Mouse (Mus musculus) brown adipose tissue, adult 24 weeks (tissue): ENCODE measurements around the gene 4833420G17Rik. TPM values are rescaled to one million over a fixed set of nuclear protein-coding genes. Genes with fewer than 3 reads are reported as not detected.
"Not testable (repeated sequence)": the region's sequence is repeated elsewhere in the genome, so short reads cannot be mapped to it uniquely, and the experiment has no call there.

Source experiments
- H3K27ac ChIP-seq: fragments of 200-500 bp; replicated peaks from 2 replicates; pipeline ENCODE4 v1.5.1; 2012; ENCODE audit warnings: low read depth, mild to moderate bottlenecking, low read length
- H3K4me1 ChIP-seq: fragments of 200-500 bp; 2 replicates; pipeline ENCODE4 v1.6.1; 2012; ENCODE audit warnings: low read length, mixed read lengths; ENCODE audit not compliant: control insufficient read depth, insufficient read depth, insufficient read length
- H3K4me3 ChIP-seq: fragments of 200-500 bp; 2 replicates; pipeline ENCODE4 v1.5.1; 2012; ENCODE audit warnings: low read depth, mild to moderate bottlenecking, low read length, moderate library complexity; ENCODE audit not compliant: insufficient read depth
- polyA plus RNA-seq: library from polyadenylated mRNA; stranded (reverse); fragments of >200 nt; gene quantifications from 2 replicates; pipeline ENCODE4 v1.2.4, GENCODE M21; 2012; ENCODE audit not compliant: missing spikeins, insufficient read depth, insufficient read length

The 4833420G17Rik gene
- polyA plus RNA-seq, 1 experiment, result 17.3 TPM

DNA sequence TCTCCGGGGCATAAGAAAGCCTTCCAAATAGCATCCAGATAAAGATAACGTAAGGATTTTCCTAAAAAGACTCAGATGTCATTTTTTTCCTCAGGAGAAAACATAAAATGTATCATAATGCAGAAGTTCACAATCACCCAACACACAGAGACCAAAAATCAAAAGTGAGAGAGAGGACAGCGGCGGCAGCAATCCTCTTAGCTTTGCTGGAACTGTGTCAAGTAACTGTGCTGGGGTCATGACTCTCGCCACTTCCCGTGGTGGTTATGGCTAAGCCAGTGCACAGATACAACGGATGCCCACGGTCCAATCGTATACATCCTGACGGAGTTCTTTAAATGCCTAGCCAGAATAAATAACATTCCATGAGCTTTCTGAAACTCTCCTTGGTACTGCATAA is 29.5 kb downstream of the 4833420G17Rik start:
- not testable (repeated sequence) for H3K4me1 ChIP-seq, H3K4me3 ChIP-seq, H3K27ac ChIP-seq

DNA sequence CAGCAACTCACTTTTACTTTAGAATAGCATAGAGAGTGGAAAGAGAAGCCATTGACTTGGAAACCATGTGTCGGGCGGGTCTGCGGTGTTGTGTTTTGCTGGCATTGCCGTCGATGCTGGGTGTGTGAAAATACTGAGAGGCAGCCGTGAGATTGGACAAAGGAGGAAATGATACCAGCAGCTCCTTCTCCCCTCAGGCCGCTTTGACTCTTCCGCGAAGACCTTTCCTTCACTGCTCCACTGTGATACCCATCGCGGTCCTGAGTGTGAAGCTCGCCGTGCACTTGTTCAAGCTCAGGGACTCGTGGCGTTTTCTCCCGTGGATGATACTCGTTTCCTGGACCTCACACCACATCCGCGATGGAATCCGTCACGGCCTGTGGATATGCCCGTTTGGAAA is 32.4 kb downstream of the 4833420G17Rik start:
- H3K27ac ChIP-seq, H3K4me3 ChIP-seq, H3K4me1 ChIP-seq: not testable (repeated sequence)

Other genes with a start within 250 kb of the 4833420G17Rik start
- 63.2 and 65.8 TPM in 2 replicates for gene Paip1, start 34.2 kb upstream of the 4833420G17Rik start, polyA plus RNA-seq
- 9.8 and 20.2 TPM in 2 replicates for gene Tmem267, start 25.3 kb downstream of the 4833420G17Rik start, polyA plus RNA-seq
- 3.1 TPM in 1 of 2 replicates, not detected in the other for gene 3110070M22Rik, start 25.6 kb downstream of the 4833420G17Rik start, polyA plus RNA-seq
- 0.63 TPM in 1 of 2 replicates, not detected in the other for gene Ccl28, start 161.1 kb downstream of the 4833420G17Rik start, polyA plus RNA-seq
- gene Hmgcs1, start 227.6 kb downstream of the 4833420G17Rik start, polyA plus RNA-seq, result 191 and 228 TPM in 2 replicates